Mouse (Mus musculus) midbrain, embryonic 11.5 days (tissue): ENCODE data around the gene Cenpp. TPM values are rescaled to one million over a fixed set of nuclear protein-coding genes. Genes with fewer than 3 reads are reported as not detected.
A peak's percentile ranks its signal among the peaks of the same experiment; 100 is the strongest.

ENCODE experiments used
- ATAC-seq: fragments of 200-750 bp; cut with Nextera tagmentation; 2 replicates; pipeline ENCODE4 v1.8.0; 2017; ENCODE audit warnings: moderate TSS enrichment, moderate library complexity; ENCODE audit not compliant: low FRiP score
- DNase-seq: peaks from one replicate; pipeline ENCODE4 v3.0.0; 2015; ENCODE audit warnings: low spot score; ENCODE audit errors: missing footprints
- H3K27ac ChIP-seq: fragments of 300-500 bp; sonication (generic); 2 replicates; pipeline ENCODE4 v1.5.1; 2014; ENCODE audit warnings: low read depth, low read length
- H3K27me3 ChIP-seq: fragments of 300-500 bp; sonication (generic); 2 replicates; pipeline ENCODE4 v1.6.1; 2014; ENCODE audit warnings: mild to moderate bottlenecking, low read length, moderate library complexity, mixed read lengths; ENCODE audit not compliant: control insufficient read depth, insufficient read depth
- H3K36me3 ChIP-seq: fragments of 300-500 bp; sonication (generic); 2 replicates; pipeline ENCODE4 v1.6.1; 2014; ENCODE audit warnings: mild to moderate bottlenecking, low read length, moderate library complexity, mixed read lengths; ENCODE audit not compliant: control insufficient read depth, insufficient read depth
- H3K4me1 ChIP-seq: fragments of 300-500 bp; sonication (generic); 2 replicates; pipeline ENCODE4 v1.6.1; 2014; ENCODE audit warnings: low read length; ENCODE audit not compliant: control insufficient read depth, insufficient read depth
- H3K4me2 ChIP-seq: fragments of 300-500 bp; sonication (generic); 2 replicates; pipeline ENCODE4 v1.6.1; 2014; ENCODE audit warnings: mild to moderate bottlenecking, moderate library complexity
- H3K4me3 ChIP-seq: fragments of 300-500 bp; sonication (generic); 2 replicates; pipeline ENCODE4 v1.5.1; 2014; ENCODE audit warnings: low read depth, low read length
- H3K9ac ChIP-seq: fragments of 300-500 bp; sonication (generic); 2 replicates; pipeline ENCODE4 v1.6.1; 2014; ENCODE audit warnings: low read length
- H3K9me3 ChIP-seq: fragments of 300-500 bp; sonication (generic); 2 replicates; pipeline ENCODE4 v1.6.1; 2016; ENCODE audit warnings: low read length; ENCODE audit not compliant: control insufficient read depth
- WGBS: fragments of 180-500 bp; shearing (Covaris S2); extraction: QIAGEN DNeasy Blood & Tissue Kit; methylation state at CpG from one replicate; pipeline ENCODE4 v1.1.7; 2014; 5-methylcytosine and 5-hydroxymethylcytosine counted together
- polyA plus RNA-seq: library from polyadenylated mRNA; unstranded; fragments of >200 nt; fragmentation: Nextera tagmentation; extraction: Ambion mirVana; gene quantifications from 2 replicates; pipeline ENCODE4 v1.2.1, GENCODE M21; 2014

The Cenpp gene
- polyA plus RNA-seq, 1 experiment from 2014 or later = 40.7 TPM

DNA sequence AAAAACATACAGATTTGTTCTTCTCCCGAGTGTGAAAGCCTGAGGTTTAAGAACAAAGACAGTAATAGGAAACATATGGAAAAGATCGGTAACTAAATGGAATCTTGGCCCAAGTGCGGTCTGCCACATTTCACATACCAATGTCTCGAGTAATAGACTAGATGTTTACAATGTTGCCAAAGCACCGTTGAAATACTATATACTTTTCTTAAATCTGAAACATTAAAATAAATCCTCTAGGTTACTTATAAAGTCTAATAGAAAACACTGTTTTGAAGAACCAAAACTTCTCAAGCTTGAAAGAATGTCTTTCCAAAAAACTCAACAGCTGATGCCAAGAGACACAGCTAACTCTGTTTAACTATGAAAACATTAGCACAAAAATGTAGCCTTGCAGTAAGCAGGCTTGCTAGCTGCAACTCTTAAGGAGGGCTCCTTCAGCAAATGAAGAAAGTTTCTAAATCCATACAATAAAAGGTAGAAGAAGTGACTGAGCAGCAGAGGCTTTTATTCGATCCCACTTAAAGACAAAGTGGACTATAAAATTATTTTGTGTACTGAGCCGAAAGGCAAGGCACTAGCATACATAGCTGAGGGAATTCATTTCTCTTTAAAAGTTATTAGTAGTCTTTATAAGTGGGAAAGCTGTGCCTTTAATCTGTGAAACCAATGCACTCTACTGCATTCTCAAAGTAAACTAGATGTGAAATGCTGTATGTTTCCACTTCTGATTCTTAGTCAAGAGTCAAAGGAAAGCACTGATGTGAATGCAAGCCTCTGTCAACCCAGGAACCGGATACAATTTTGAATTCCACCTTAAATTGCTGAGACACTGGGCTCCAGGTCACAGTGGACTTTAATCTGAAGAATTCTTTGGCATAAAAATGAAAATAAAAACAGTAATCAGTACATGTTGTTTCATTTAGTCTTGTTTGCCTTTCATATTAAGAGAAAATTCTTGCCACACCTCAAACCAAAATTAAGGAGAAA, 70.7 kb downstream of the Cenpp start, which contains the start of gene Omd:
Omd (plus strand) TSS at position 922 of the 990 bp plus-strand sequence.
- WGBS = 77% methylated on average over 8 of the region's 8 CpGs
- H3K9ac ChIP-seq = no peak within 1 kb of the TSS
- ATAC-seq = no peak
- H3K27me3 ChIP-seq = no peaks in the 10 kb centered on the region
- no peaks in the 10 kb centered on the region for H3K4me1 ChIP-seq
- H3K9me3 ChIP-seq = no peaks in the 10 kb centered on the region
- no peak within 1 kb of the TSS for H3K27ac ChIP-seq
- no peaks in the 10 kb centered on the region for H3K36me3 ChIP-seq
- DNase-seq = peak; percentile 64
- H3K4me2 ChIP-seq = no peak within 1 kb of the TSS
- no peak within 1 kb of the TSS for H3K4me3 ChIP-seq

GRCm38 (mm10) chr13:49571418-49571817, 81.2 kb downstream of the Cenpp start:
- H3K4me3 ChIP-seq = no peak overlapping the region
- no peak for ATAC-seq
- no peaks in the 10 kb centered on the region for H3K4me1 ChIP-seq
- no peaks in the 10 kb centered on the region for H3K9me3 ChIP-seq
- no peak overlapping the region for H3K9ac ChIP-seq
- no peaks in the 10 kb centered on the region for H3K36me3 ChIP-seq
- WGBS = 90% methylated on average over 2 of the region's 2 CpGs
- DNase-seq = no peak
- no peak overlapping the region for H3K4me2 ChIP-seq
- H3K27ac ChIP-seq = no peak overlapping the region
- no peaks in the 10 kb centered on the region for H3K27me3 ChIP-seq

DNA sequence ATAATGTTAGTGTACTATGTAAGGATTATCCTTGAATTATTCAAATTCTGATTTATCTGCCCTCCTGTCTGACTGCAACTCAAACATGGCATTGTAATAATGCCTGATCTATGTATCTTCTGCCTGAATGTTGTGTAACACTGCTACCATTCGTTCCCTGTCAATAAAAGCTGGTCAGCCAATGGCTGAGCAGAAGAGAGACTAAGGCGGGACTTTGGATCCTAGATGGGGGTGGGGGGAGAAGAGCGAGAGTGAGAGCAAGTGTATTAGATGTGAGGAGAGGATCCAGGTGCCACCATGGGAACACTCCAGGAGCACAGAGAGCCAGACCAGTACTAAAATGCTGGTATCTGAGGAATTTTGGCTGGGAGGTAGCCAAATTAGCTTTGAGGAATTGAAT, 82.2 kb downstream of the Cenpp start:
- no peaks in the 10 kb centered on the region for H3K4me1 ChIP-seq
- WGBS = 71% methylated on average over 3 of the region's 3 CpGs

DNA sequence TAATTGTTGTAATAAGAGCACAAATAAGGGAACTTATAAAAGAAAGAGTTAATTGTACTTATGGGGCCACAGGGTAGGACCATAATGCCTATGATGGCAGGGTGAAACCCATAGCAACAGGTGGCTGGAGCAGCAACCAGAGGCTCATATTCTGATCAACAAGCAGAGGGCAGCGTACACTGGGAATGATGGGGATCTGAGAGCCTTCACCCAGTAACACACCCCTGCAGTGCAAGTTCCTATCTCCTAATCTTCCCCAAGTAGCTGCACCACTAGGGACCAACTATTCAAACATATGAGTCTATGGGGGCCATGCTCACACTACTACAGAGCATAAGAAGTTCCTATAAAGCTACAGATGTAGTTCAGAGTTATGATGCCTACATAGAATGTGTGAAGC, 88.2 kb downstream of the Cenpp start:
- Histone ChIP-seq H3K27me3 (no peaks in the 10 kb centered on the region), H3K27ac (no peak overlapping the region)

More for the DNA sequence above, 82.2 kb downstream of the Cenpp start:
- Histone ChIP-seq H3K4me3 (no peak overlapping the region), H3K27ac (no peak overlapping the region), H3K4me2 (no peak overlapping the region), H3K27me3 (no peaks in the 10 kb centered on the region), H3K9ac (no peak overlapping the region), H3K9me3 (no peaks in the 10 kb centered on the region), H3K36me3 (no peaks in the 10 kb centered on the region)
- ATAC-seq (no peak), DNase-seq (no peak)

DNA sequence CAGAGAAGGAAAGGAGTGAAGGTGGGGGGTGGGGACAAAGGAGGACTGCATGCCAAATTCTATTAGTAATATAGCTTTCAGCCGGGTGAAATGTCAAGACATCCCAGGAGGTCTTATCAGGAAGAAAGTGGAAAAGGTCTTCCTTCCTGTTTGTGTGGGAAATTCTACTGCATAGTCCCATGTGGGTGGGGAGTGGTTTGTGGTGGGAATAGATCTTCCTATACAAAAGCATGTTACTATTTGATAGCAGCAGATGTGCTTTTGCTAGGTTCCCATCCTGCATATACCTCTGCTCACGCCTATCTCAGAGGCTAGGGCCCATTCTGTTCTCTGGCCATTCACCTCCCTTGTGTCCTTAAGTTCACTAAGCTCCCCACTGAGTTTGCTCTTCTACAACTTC, 91.7 kb downstream of the Cenpp start:
- H3K9ac ChIP-seq = no peak overlapping the region
- no peaks in the 10 kb centered on the region for H3K36me3 ChIP-seq
- no peaks in the 10 kb centered on the region for H3K27me3 ChIP-seq
- no peaks in the 10 kb centered on the region for H3K9me3 ChIP-seq
- 68% methylated on average over 2 of the region's 2 CpGs for WGBS
- H3K4me3 ChIP-seq = no peak overlapping the region
- ATAC-seq (no peak), DNase-seq (no peak)
- H3K27ac ChIP-seq = no peak overlapping the region
- H3K4me1 ChIP-seq = no peaks in the 10 kb centered on the region
- H3K4me2 ChIP-seq = no peak overlapping the region

More for the DNA sequence above, 88.2 kb downstream of the Cenpp start:
- ATAC-seq = no peak
- no peak overlapping the region for H3K4me2 ChIP-seq
- no peaks in the 10 kb centered on the region for H3K9me3 ChIP-seq
- no peak overlapping the region for H3K9ac ChIP-seq
- no peak for DNase-seq
- no peaks in the 10 kb centered on the region for H3K4me1 ChIP-seq
- 80% methylated on average over 1 of the region's 1 CpGs for WGBS
- no peaks in the 10 kb centered on the region for H3K36me3 ChIP-seq
- H3K4me3 ChIP-seq = no peak overlapping the region

DNA sequence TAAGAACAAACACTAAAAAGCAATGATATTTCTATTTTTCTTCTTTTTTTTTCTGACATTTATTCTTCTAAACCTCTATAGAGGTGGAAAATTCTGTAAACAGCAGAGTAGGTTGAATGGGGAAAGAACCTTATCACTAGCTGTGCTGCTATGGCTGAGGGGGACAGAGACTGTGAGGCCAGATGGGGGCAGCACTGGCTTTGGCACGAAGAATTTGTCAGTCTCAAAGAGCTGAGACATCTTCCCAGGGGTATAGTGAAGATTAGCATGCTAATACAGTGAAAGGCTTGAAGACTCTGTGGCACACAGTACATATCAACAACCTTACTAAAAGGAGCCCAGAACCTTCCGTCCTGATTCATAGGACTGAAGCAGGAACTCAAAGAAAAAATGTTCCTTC, 93.4 kb downstream of the Cenpp start:
- H3K4me3 ChIP-seq = no peak overlapping the region
- H3K36me3 ChIP-seq = no peaks in the 10 kb centered on the region
- no peaks in the 10 kb centered on the region for H3K27me3 ChIP-seq
- H3K4me2 ChIP-seq = no peak overlapping the region
- H3K4me1 ChIP-seq = no peaks in the 10 kb centered on the region
- H3K9me3 ChIP-seq = no peaks in the 10 kb centered on the region
- 35% methylated on average over 2 of the region's 2 CpGs for WGBS
- DNase-seq (peak; percentile 88), ATAC-seq (0 out of 2 replicates have a peak, but pooled peaks have one; percentile 35)
- H3K27ac ChIP-seq = no peak overlapping the region
- no peak overlapping the region for H3K9ac ChIP-seq

- WGBS = 80% methylated on average over 1 of the region's 1 CpGs
- no peak for ATAC-seq
- H3K36me3 ChIP-seq = no peaks in the 10 kb centered on the region
Observed at GRCm38 (mm10) chr13:49556924-49557323, 95.7 kb downstream of the Cenpp start.

DNA sequence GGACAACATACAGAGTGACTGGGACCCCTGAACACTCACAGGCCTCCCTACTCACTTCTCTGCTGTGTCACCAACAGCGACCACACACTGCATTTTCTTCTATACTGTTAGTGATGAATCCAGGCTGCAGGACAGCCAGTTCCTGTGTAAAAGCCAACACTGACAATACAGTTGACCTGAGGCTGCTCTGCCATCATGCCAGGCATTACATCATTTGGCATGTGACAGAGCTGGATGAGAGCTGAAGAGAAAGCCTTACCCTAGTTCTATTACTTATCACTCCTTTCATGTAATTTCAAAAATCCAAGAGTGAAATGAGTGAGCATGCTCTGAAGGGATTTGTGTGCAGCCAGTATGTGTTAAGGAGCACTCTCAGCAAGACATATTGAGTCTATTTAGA, 96.4 kb downstream of the Cenpp start:
- H3K9me3 ChIP-seq = no peaks in the 10 kb centered on the region
- no peak overlapping the region for H3K4me3 ChIP-seq
- H3K4me2 ChIP-seq = no peak overlapping the region
- no peaks in the 10 kb centered on the region for H3K4me1 ChIP-seq
- H3K27me3 ChIP-seq = no peaks in the 10 kb centered on the region
- ATAC-seq (no peak), DNase-seq (no peak)
- no peak overlapping the region for H3K27ac ChIP-seq
- WGBS = 86% methylated on average over 1 of the region's 1 CpGs
- H3K9ac ChIP-seq = no peak overlapping the region
- H3K36me3 ChIP-seq = no peaks in the 10 kb centered on the region

More at GRCm38 (mm10) chr13:49556924-49557323, 95.7 kb downstream of the Cenpp start:
- H3K4me3 ChIP-seq = no peak overlapping the region
- no peak overlapping the region for H3K27ac ChIP-seq
- no peaks in the 10 kb centered on the region for H3K4me1 ChIP-seq
- no peaks in the 10 kb centered on the region for H3K27me3 ChIP-seq
- no peak for DNase-seq
- no peak overlapping the region for H3K4me2 ChIP-seq
- H3K9me3 ChIP-seq = no peaks in the 10 kb centered on the region
- no peak overlapping the region for H3K9ac ChIP-seq

GRCm38 (mm10) chr13:49554519-49554918, 98.1 kb downstream of the Cenpp start:
- no peaks in the 10 kb centered on the region for H3K36me3 ChIP-seq
- H3K4me2 ChIP-seq = no peak overlapping the region
- no peaks in the 10 kb centered on the region for H3K4me1 ChIP-seq
- H3K27ac ChIP-seq = no peak overlapping the region
- DNase-seq = no peak
- H3K4me3 ChIP-seq = no peak overlapping the region
- WGBS = 83% methylated on average over 5 of the region's 5 CpGs
- H3K9me3 ChIP-seq = no peaks in the 10 kb centered on the region
- no peak overlapping the region for H3K9ac ChIP-seq
- ATAC-seq = no peak
- H3K27me3 ChIP-seq = no peaks in the 10 kb centered on the region
